7 mouse cellular contexts compared by ENCODE assay signal in genomic region chr4:130913077-130913476, GRCm38 (mm10). TPM values are rescaled to one million over a fixed set of nuclear protein-coding genes. Genes with fewer than 3 reads are reported as not detected.
DNase-seq lines count a peak whose midpoint lies in the region; ATAC-seq and TF ChIP-seq lines count a peak whose summit lies in the region.

Laptm5 (plus strand) TSS chr4:130913125.

- WGBS in lung, adult 2 months = 45% methylated on average over 11 of the region's 11 CpGs
- WGBS in olfactory bulb, adult 2 months = 74% methylated on average over 11 of the region's 11 CpGs

- no peaks in the 10 kb centered on the region for H3K27me3 ChIP-seq in G1E (ENCODE audit: insufficient read depth, low read length)

- H3K4me3 ChIP-seq in G1E (ENCODE audit: low read depth, low read length) = peak within 1 kb of the TSS; percentile 74
- H3K4me3 ChIP-seq in lung, adult 2 months (replicated peaks; ENCODE audit: extremely low read depth, low read depth, low read length) = peak within 1 kb of the TSS; percentile 69
- peak within 1 kb of the TSS; percentile 6; the same call in 1 of the 2 replicates for H3K4me3 ChIP-seq in olfactory bulb, adult 2 months (ENCODE audit: insufficient read depth, low read depth, low read length)

- 0 out of 2 replicates have a peak within 1 kb of the TSS, but pooled peaks have one; percentile 6 for H3K27ac ChIP-seq in olfactory bulb, adult 2 months (ENCODE audit: insufficient read depth, low read depth, low read length)

- H3K36me3 ChIP-seq in G1E (replicated peaks) = peaks cover 36% of the 10 kb centered on the region

- peaks cover 86% of the 10 kb centered on the region for H3K4me1 ChIP-seq in G1E (ENCODE audit: insufficient read depth, low read depth, low read length)
- H3K4me1 ChIP-seq in lung, adult 2 months (ENCODE audit: control insufficient read depth, insufficient read depth, low read length) = no peaks in the 10 kb centered on the region
- peaks cover 25% of the 10 kb centered on the region for H3K4me1 ChIP-seq in olfactory bulb, adult 2 months (ENCODE audit: control insufficient read depth, insufficient read depth, low read length)

- DNase-seq in G1E (ENCODE audit: low spot score) = peak; percentile 86
- peak in 1 of 2 experiments; percentile 41 for DNase-seq in adrenal gland, postnatal 36 days
- peak; percentile 26 to 59 for DNase-seq in heart, adult 9 months (ENCODE audit: low spot score in 2 of 2)
- peak; percentile 8 to 25 for DNase-seq in kidney, postnatal 36 days
- DNase-seq in lung, adult 2 months = no peak
- no peak for DNase-seq in testis, postnatal 14 days (ENCODE audit: low spot score)

- peak; percentile 65; the same call in 1 of the 2 replicates for TF ChIP-seq POLR2A in lung, adult 2 months (IDR thresholded peaks at IDR 0.05; ENCODE audit: borderline replicate concordance, extremely low read depth, low read depth, low read length)
- no peak for TF ChIP-seq POLR2A in olfactory bulb, adult 2 months (IDR thresholded peaks at IDR 0.05; ENCODE audit: insufficient read depth, low read depth, low read length)

- ATAC-seq in G1E (ENCODE audit: extremely low read depth, insufficient number of reproducible peaks, low FRiP score, poor library complexity, severe bottlenecking) = peak; percentile 22; the same call in 1 of the 2 replicates

- H3K9me3 ChIP-seq in G1E (replicated peaks) = no peaks in the 10 kb centered on the region

- no peak for TF ChIP-seq CTCF in G1E (IDR thresholded peaks at IDR 0.05; ENCODE audit: low read depth, low read length)
- no peak for TF ChIP-seq CTCF in lung, adult 2 months (IDR thresholded peaks at IDR 0.05; ENCODE audit: insufficient read depth, low read length)
- no peak for TF ChIP-seq CTCF in olfactory bulb, adult 2 months (IDR thresholded peaks at IDR 0.05; ENCODE audit: insufficient read depth, low read depth, low read length)

RNA-seq across cellular contexts. Expression of gene Laptm5, which starts in this region (rescaled TPM):
- total RNA-seq in G1E (2014; fragmentation: Nextera tagmentation) = 717 and 822 TPM in 2 replicates
- total RNA-seq in G1E (2017) = 184 and 222 TPM in 2 replicates
- 540 and 565 TPM in 2 replicates for polyA plus RNA-seq in G1E (2012)
- total RNA-seq in adrenal gland, postnatal 36 days (2021) = 10 to 100 TPM; 21.7 to 31.3 TPM
- 258 and 317 TPM in 2 replicates for polyA plus RNA-seq in lung, adult 2 months (2012; rRNA removed)
- polyA plus RNA-seq in olfactory bulb, adult 2 months (2012; ENCODE audit: insufficient read depth, insufficient read length, low replicate concordance, missing spikeins) = 435 TPM in 1 of 2 replicates, not detected in the other

Comparison
In these comparisons a context has a peak if more than half of its experiments do, and no peak if none do; other contexts are left out.
1. RNA of gene Laptm5 (total RNA-seq): 184 to 822 TPM in G1E; 21.7 to 31.3 TPM in adrenal gland, postnatal 36 days; every median in the first group is over 4 times any median in the second.
2. DNase-seq: peak in G1E (single experiment), heart, adult 9 months (2 of 2) and kidney, postnatal 36 days (2 of 2); none in lung, adult 2 months (single experiment) and testis, postnatal 14 days (single experiment).
3. H3K4me3 ChIP-seq: peak in every context shown above with its lines; median percentile 74 in G1E; 69 in lung, adult 2 months; 6 in olfactory bulb, adult 2 months.